Mouse (Mus musculus) ES-E14 (cell line): ENCODE measurements around the gene Dppa3. TPM values are rescaled to one million over a fixed set of nuclear protein-coding genes. Genes with fewer than 3 reads are reported as not detected.

ENCODE experiments used
- DNase-seq: peaks from one replicate; pipeline ENCODE4 v3.0.0-alpha.2; 2013; ENCODE audit warnings: low read depth, low spot score
- H3K27ac ChIP-seq: 2 replicates; pipeline ENCODE4 v1.5.1; 2012; ENCODE audit warnings: low read depth, mild to moderate bottlenecking, low read length, moderate library complexity, mixed read lengths; ENCODE audit not compliant: poor library complexity, insufficient read depth, severe bottlenecking
- H3K36me3 ChIP-seq: 2 replicates; pipeline ENCODE4 v1.6.1; 2012; ENCODE audit warnings: mild to moderate bottlenecking, low read length, moderate library complexity, mixed read lengths; ENCODE audit not compliant: control insufficient read depth, poor library complexity, insufficient read depth, severe bottlenecking
- H3K4me1 ChIP-seq, 2 experiments: fragments of 150-350 bp in 1 of 2; sonication (generic) in 1 of 2; 2 replicates each; pipeline ENCODE4 v1.6.1; 2012; ENCODE audit warnings: low read length in 2 of 2, mild to moderate bottlenecking in 1 of 2, mixed read lengths in 1 of 2; ENCODE audit not compliant: control insufficient read depth in 2 of 2, insufficient read depth in 2 of 2, poor library complexity in 1 of 2
- H3K4me3 ChIP-seq, 2 experiments: fragments of 150-350 bp in 1 of 2; sonication (generic) in 1 of 2; 2 replicates each; pipeline ENCODE4 v1.5.1; 2012; ENCODE audit warnings: low read length in 2 of 2, low read depth in 1 of 2, mild to moderate bottlenecking in 1 of 2, mixed read lengths in 1 of 2; ENCODE audit not compliant: insufficient read depth in 1 of 2, poor library complexity in 1 of 2, severe bottlenecking in 1 of 2
- H3K9ac ChIP-seq: 2 replicates; pipeline ENCODE4 v1.6.1; 2012; ENCODE audit warnings: low read depth, mild to moderate bottlenecking, low read length, mixed read lengths; ENCODE audit not compliant: poor library complexity, insufficient read depth, severe bottlenecking
- H3K9me3 ChIP-seq: fragments of 150-350 bp; sonication (generic); 2 replicates; pipeline ENCODE4 v1.6.1; 2012; ENCODE audit warnings: low read depth, mild to moderate bottlenecking, low read length; ENCODE audit not compliant: control insufficient read depth, insufficient read depth
- CHD2 ChIP-seq: IDR thresholded peaks from 2 replicates; pipeline ENCODE4 v1.6.1; 2014; ENCODE audit warnings: mild to moderate bottlenecking, low read depth, low read length, inconsistent platforms
- HCFC1 ChIP-seq: IDR thresholded peaks from 2 replicates; pipeline ENCODE4 v1.6.1; 2012; ENCODE audit warnings: low read length, inconsistent platforms, borderline replicate concordance; ENCODE audit not compliant: insufficient read depth
- MAFK ChIP-seq: IDR thresholded peaks from 2 replicates; pipeline ENCODE4 v1.6.1; 2014; ENCODE audit warnings: mild to moderate bottlenecking, low read depth, low read length, inconsistent platforms; ENCODE audit not compliant: insufficient read depth
- ZC3H11A ChIP-seq: IDR thresholded peaks from 2 replicates; pipeline ENCODE4 v1.6.1; 2012; ENCODE audit warnings: low read depth, mild to moderate bottlenecking, inconsistent platforms, low read length, borderline replicate concordance
- ZNF384 ChIP-seq: IDR thresholded peaks from 2 replicates; pipeline ENCODE4 v1.6.1; 2012; ENCODE audit warnings: low read depth, low read length, inconsistent platforms
- in situ Hi-C, 2 experiments: fragments of 600-800 bp; cut with MboI; formaldehyde crosslinking; loops; one replicate each; pipeline ENCODE4 v1.15.1; 2025; ENCODE audit warnings: low sequenced_read_pairs in 2 of 2, inconsistent platforms in 1 of 2; ENCODE audit not compliant: unreplicated experiment in 2 of 2
- total RNA-seq: library from RNA; depleted of rRNA; stranded (reverse); fragments of 300-350 nt; gene quantifications from 2 replicates; pipeline ENCODE4 v1.2.3, GENCODE M21; 2012

The Dppa3 gene
- total RNA-seq, 1 experiment: 19.2 TPM

DNA sequence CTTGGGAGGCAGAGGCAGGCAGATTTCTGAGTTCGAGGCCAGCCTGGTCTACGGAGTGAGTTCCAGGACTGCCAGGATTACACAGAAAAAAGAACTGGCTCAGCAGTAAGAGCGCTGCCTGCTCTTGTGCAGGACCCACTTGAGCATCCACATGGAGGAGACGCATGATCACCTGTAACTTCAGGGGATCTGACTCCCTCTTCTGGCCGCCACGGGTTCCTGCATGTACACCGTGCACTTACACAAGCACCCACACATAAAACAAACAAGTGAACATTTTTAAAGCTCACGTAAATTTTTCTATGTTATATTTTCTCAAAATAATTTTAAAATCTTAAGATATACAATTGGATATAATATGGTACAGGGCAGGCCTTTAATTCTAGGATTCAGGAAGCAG is 20.7 kb upstream of the Dppa3 start:
- no peak for DNase-seq
- in situ Hi-C loops: no loop called here
- TF ChIP-seq MAFK: no peak
- TF ChIP-seq ZC3H11A: peak; percentile 29; the same call in 1 of the 2 replicates
- TF ChIP-seq ZNF384: no peak
- Histone ChIP-seq H3K4me1 (peaks cover 2 to 9% of the 10 kb centered on the region in 2 experiments; a peak in 2 of 4 replicates), H3K9ac (peak overlapping the region; percentile 39; the same call in 1 of the 2 replicates), H3K9me3 (no peaks in the 10 kb centered on the region), H3K4me3 (no peak overlapping the region), H3K27ac (no peak overlapping the region), H3K36me3 (peaks cover 10% of the 10 kb centered on the region)

DNA sequence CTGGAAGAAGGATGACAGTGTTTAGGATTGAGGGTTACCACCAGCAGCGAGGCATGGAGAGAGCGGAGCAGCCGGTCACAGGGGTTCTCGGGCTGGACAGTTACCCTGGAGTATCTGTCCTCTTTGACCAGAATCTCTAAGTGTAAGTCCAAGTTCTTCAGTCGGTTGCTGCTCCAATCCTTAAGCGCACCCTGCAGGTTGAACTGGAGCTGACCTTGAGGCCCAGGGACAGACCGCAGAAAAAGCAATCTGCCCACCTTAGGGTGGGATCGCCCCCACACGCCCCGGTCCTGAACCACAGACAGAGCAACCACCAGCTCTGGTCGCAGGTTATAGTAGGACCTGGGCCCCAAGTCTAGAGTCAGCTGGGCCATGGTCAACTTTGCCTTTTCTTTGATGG is 19.5 kb upstream of the Dppa3 start:
- peaks cover 10% of the 10 kb centered on the region for H3K36me3 ChIP-seq
- H3K4me3 ChIP-seq: peak overlapping the region; percentile 5 to 79; a peak in 2 of 4 replicates
- in situ Hi-C loops: no loop called here

GRCm38 (mm10) chr6:122607700-122608099 is 18.5 kb upstream of the Dppa3 start:
- Histone ChIP-seq H3K4me1 (peaks cover 0 to 12% of the 10 kb centered on the region in 2 experiments; a peak in 1 of 4 replicates), H3K9me3 (no peaks in the 10 kb centered on the region), H3K4me3 (peak overlapping the region; percentile 79 to 81), H3K9ac (peak overlapping the region; percentile 88), H3K36me3 (peaks cover 10% of the 10 kb centered on the region), H3K27ac (peak overlapping the region; percentile 100)
- in situ Hi-C loops: no loop called here
- DNase-seq: no peak
- TF ChIP-seq ZNF384: no peak
- TF ChIP-seq MAFK: no peak
- no peak for TF ChIP-seq ZC3H11A
- TF ChIP-seq CHD2: no peak
- TF ChIP-seq HCFC1: no peak

More for the DNA sequence above, 19.5 kb upstream of the Dppa3 start:
- TF ChIP-seq MAFK (no peak), HCFC1 (no peak), ZC3H11A (no peak), ZNF384 (no peak), CHD2 (no peak)
- no peaks in the 10 kb centered on the region for H3K9me3 ChIP-seq
- peak overlapping the region; percentile 100 for H3K27ac ChIP-seq
- peak overlapping the region; percentile 40; the same call in 1 of the 2 replicates for H3K9ac ChIP-seq
- no peak for DNase-seq
- peaks cover 0 to 12% of the 10 kb centered on the region in 2 experiments; a peak in 2 of 4 replicates for H3K4me1 ChIP-seq

GRCm38 (mm10) chr6:122608434-122609376 is 17.5 kb upstream of the Dppa3 start:
- Histone ChIP-seq H3K9me3 (no peaks in the 10 kb centered on the region), H3K4me1 (peaks cover 0 to 12% of the 10 kb centered on the region in 2 experiments; a peak in 1 of 4 replicates), H3K36me3 (peaks cover 10% of the 10 kb centered on the region), H3K4me3 (peak overlapping the region; percentile 79 to 81), H3K27ac (peak overlapping the region; percentile 100), H3K9ac (peak overlapping the region; percentile 96)
- DNase-seq: no peak
- in situ Hi-C loops: no loop called here
- TF ChIP-seq HCFC1: peak; percentile 46; the same call in 1 of the 2 replicates
- peak; percentile 39; the same call in 1 of the 2 replicates for TF ChIP-seq MAFK
- peak; percentile 91 for TF ChIP-seq ZNF384
- TF ChIP-seq ZC3H11A: no peak
- peak; percentile 64 for TF ChIP-seq CHD2
